Mouse (Mus musculus) brain, embryonic 18.5 days (tissue): ENCODE measurements around the gene Macrod2.

Source experiments
- DNase-seq: peaks from one replicate; pipeline ENCODE4 v3.0.0-alpha.2; 2012; ENCODE audit warnings: low read depth, low spot score

The Macrod2 gene

GRCm38 (mm10) chr2:142222137-142222921 lies 1827.2 kb downstream of the Macrod2 start:
- DNase-seq = no peak

- DNase-seq = no peak
These were observed 1827.8 kb downstream of the Macrod2 start for GRCm38 (mm10) chr2:142222926-142223325.

GRCm38 (mm10) chr2:142230985-142231549 lies 1836.0 kb downstream of the Macrod2 start:
- DNase-seq = no peak

- DNase-seq = no peak
These were observed 1837.7 kb downstream of the Macrod2 start for GRCm38 (mm10) chr2:142232828-142233227.

- no peak for DNase-seq
These were observed 1848.4 kb downstream of the Macrod2 start for GRCm38 (mm10) chr2:142243483-142243882.

GRCm38 (mm10) chr2:142250383-142250782 lies 1855.3 kb downstream of the Macrod2 start:
- DNase-seq = no peak

- DNase-seq = no peak
These were observed 1856.4 kb downstream of the Macrod2 start for GRCm38 (mm10) chr2:142251518-142251917.

GRCm38 (mm10) chr2:142253913-142254312 lies 1858.8 kb downstream of the Macrod2 start:
- peak; percentile 61 for DNase-seq

GRCm38 (mm10) chr2:142254566-142254965 lies 1859.5 kb downstream of the Macrod2 start:
- no peak for DNase-seq

GRCm38 (mm10) chr2:142257501-142257900 lies 1862.4 kb downstream of the Macrod2 start:
- DNase-seq = no peak

- no peak for DNase-seq
These were observed 1865.9 kb downstream of the Macrod2 start for GRCm38 (mm10) chr2:142261046-142261445.

GRCm38 (mm10) chr2:142264697-142265096 lies 1869.6 kb downstream of the Macrod2 start:
- no peak for DNase-seq

- DNase-seq = no peak
These were observed 1872.7 kb downstream of the Macrod2 start for GRCm38 (mm10) chr2:142267836-142268235.

GRCm38 (mm10) chr2:142286761-142287160 lies 1891.7 kb downstream of the Macrod2 start:
- DNase-seq = no peak

- DNase-seq = no peak
These were observed 1899.7 kb downstream of the Macrod2 start for GRCm38 (mm10) chr2:142294831-142295230.

- DNase-seq = no peak
These were observed 1908.2 kb downstream of the Macrod2 start for GRCm38 (mm10) chr2:142303098-142303911.

GRCm38 (mm10) chr2:142303912-142304182 lies 1908.7 kb downstream of the Macrod2 start:
- DNase-seq = no peak

GRCm38 (mm10) chr2:142323158-142323557 lies 1928.0 kb downstream of the Macrod2 start:
- no peak for DNase-seq

GRCm38 (mm10) chr2:142326737-142327136 lies 1931.6 kb downstream of the Macrod2 start:
- DNase-seq = no peak

- no peak for DNase-seq
These were observed 1934.7 kb downstream of the Macrod2 start for GRCm38 (mm10) chr2:142329761-142330160.

- peak; percentile 73 for DNase-seq
These were observed 1939.5 kb downstream of the Macrod2 start for GRCm38 (mm10) chr2:142334441-142335102.
